Mouse (Mus musculus): ENCODE measurements at regions not wholly inside any gene's neighbourhood (a gene's known extent, or its start where the extent isn't known, plus 50 kb on each side); places are given as distances from the start of the nearest gene placed in this dataset.

DNA sequence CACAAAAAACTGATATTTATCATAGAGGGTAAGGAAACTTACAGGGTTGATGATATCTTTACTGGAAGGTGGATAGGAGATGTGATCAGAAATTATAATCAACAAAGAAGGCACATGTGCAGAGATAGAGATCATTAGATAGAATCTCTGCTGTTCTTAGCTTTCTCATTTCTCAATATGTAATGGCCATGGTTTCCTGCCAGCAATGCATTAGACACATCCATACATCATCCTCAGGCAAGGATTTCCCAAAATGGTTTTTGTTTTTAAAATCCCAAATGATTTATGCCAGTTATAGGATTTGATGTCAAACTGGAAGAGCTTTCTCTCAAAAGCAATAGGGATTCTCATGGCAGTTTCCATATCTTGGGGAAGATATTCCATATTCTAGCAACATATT is 52.0 kb upstream of the C030005K15Rik start:
- no peak overlapping the region for H3K4me2 ChIP-seq
- H3K4me1 ChIP-seq (replicated peaks): no peaks in the 10 kb centered on the region
- no peaks in the 10 kb centered on the region for H3K36me3 ChIP-seq
- H3K9ac ChIP-seq (replicated peaks): no peak overlapping the region
- no peaks in the 10 kb centered on the region for H3K9me3 ChIP-seq
- ATAC-seq (ENCODE audit: insufficient number of reproducible peaks, insufficient read depth, low FRiP score, low TSS enrichment, low read depth): no peak
- no peaks in the 10 kb centered on the region for H3K27me3 ChIP-seq
- no peak overlapping the region for H3K27ac ChIP-seq
- H3K4me3 ChIP-seq (replicated peaks): no peak overlapping the region

DNA sequence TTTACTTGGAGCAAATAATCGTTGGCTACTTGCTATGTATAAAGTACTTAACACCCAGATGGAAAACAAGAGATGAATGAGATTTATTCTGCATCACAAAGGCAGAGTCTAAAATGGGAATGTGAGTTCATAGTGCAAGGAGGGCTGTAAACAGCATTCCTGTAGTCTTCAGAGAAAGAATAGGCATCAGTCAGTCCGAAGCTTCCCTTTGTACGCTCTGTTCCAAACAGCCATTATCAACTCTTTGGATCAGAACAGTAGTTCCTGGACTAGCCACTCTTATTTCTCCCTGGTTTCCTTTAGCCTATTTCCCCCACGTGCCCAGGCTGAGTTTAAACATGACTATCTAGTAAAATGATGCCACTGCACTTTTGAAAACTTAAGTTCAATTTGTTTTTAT is 52.8 kb upstream of the C030005K15Rik start:
- no peaks in the 10 kb centered on the region for H3K9me3 ChIP-seq
- no peak for ATAC-seq (ENCODE audit: insufficient number of reproducible peaks, insufficient read depth, low FRiP score, low TSS enrichment, low read depth)
- no peak overlapping the region for H3K4me3 ChIP-seq (replicated peaks)
- no peaks in the 10 kb centered on the region for H3K27me3 ChIP-seq
- H3K36me3 ChIP-seq: no peaks in the 10 kb centered on the region
- 73% methylated on average over 4 of the region's 4 CpGs for WGBS
- H3K27ac ChIP-seq: no peak overlapping the region
- no peak overlapping the region for H3K4me2 ChIP-seq
- H3K4me1 ChIP-seq (replicated peaks): no peaks in the 10 kb centered on the region
- no peak overlapping the region for H3K9ac ChIP-seq (replicated peaks)

DNA sequence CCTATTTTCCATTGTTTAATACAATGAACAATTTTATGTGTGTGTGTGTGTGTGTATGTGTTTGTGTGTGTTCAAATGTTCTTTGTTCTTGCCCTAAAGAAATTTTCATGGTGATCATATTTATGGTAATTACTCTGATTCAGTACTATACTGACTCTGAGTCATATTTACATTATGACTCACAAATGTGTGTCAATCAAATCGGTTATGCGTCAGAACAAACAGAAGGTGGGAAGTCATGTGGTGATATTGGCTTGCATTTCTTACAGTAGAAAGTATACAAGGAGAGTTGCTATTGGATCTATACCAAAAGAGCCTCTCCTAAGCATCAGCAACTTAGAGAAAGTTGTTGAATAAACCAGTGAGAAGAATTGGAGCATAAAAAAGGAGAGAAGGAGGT is 67.2 kb upstream of the C030005K15Rik start:
- Histone ChIP-seq H3K27me3 (no peaks in the 10 kb centered on the region), H3K4me2 (no peak overlapping the region), H3K9me3 (no peaks in the 10 kb centered on the region), H3K36me3 (no peaks in the 10 kb centered on the region), H3K4me3 (replicated peaks) (no peak overlapping the region), H3K4me1 (replicated peaks) (no peaks in the 10 kb centered on the region), H3K9ac (replicated peaks) (no peak overlapping the region), H3K27ac (no peak overlapping the region)
- ATAC-seq (ENCODE audit: insufficient number of reproducible peaks, insufficient read depth, low FRiP score, low TSS enrichment, low read depth): no peak
- 95% methylated on average over 2 of the region's 2 CpGs for whole genome bisulfite sequencing

DNA sequence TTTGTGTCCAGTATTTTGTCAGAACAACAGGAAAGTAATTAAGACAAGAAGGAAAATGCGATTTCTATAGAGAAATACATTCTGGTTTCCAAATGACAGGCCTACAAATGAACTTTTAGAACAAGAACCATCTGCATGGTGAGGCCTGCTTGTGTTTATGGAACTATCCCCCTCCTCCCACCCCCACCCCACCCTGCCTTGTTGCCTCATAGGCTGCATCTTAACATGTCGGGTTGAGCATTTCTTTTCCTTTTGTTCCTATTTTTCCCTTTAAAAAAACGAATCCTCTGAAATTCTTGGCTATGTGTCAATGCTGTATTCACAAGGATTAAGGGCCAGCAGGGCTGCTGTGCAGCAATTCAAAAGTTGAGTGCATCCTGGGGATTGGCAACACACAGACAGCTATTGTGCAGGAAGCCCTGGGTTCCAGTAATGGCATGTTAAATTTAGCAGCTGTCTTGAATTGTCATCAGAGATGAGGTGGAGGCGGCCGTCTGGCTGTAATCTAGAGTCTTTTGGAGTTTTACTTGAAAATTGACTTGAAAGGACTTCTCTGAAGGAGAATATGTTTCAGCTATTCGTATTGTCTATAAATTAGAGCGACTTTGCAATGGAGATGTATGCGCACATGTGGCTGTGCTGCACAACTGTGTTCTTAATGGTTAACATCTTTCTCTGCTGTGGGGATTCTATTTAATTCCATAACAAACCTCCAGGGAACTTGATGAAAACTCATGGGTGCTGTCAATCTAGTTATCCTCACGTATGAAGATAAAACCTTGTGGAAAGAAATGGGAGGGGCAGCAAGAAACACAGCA is 75.1 kb upstream of the C030005K15Rik start:
- Histone ChIP-seq H3K27me3 (no peaks in the 10 kb centered on the region), H3K9ac (replicated peaks) (no peak overlapping the region), H3K4me2 (no peak overlapping the region), H3K4me3 (replicated peaks) (no peak overlapping the region), H3K36me3 (no peaks in the 10 kb centered on the region), H3K4me1 (replicated peaks) (0 out of 2 replicates have a peak, but pooled peaks cover 3% of the 10 kb centered on the region), H3K27ac (no peak overlapping the region), H3K9me3 (no peaks in the 10 kb centered on the region)
- no peak for ATAC-seq (ENCODE audit: insufficient number of reproducible peaks, insufficient read depth, low FRiP score, low TSS enrichment, low read depth)
- 62% methylated on average over 9 of the region's 9 CpGs for WGBS

DNA sequence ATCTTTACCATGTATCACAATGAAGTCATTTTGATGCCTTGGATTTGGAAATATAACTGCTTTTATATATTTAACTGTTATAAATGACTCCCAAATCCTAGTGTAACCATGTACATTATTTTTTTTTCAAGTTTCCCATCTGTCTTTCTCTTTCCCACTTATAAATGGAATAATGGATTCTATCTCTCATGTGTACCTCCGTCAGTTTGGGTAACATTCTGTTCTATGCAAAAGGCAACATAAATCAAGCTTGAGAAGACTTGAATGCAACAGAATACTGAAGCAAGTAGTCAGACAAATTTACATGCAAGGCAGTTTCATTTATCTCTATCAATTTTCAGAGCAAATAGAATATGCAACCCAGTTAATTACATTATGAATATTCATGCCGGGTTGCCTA is 81.4 kb upstream of the C030005K15Rik start:
- Histone ChIP-seq H3K4me2 (no peak overlapping the region), H3K9ac (replicated peaks) (no peak overlapping the region), H3K4me1 (replicated peaks) (no peaks in the 10 kb centered on the region), H3K9me3 (no peaks in the 10 kb centered on the region), H3K36me3 (no peaks in the 10 kb centered on the region), H3K27me3 (no peaks in the 10 kb centered on the region), H3K27ac (no peak overlapping the region), H3K4me3 (replicated peaks) (no peak overlapping the region)
- ATAC-seq (ENCODE audit: insufficient number of reproducible peaks, insufficient read depth, low FRiP score, low TSS enrichment, low read depth): no peak
- WGBS: 93% methylated on average over 2 of the region's 2 CpGs

DNA sequence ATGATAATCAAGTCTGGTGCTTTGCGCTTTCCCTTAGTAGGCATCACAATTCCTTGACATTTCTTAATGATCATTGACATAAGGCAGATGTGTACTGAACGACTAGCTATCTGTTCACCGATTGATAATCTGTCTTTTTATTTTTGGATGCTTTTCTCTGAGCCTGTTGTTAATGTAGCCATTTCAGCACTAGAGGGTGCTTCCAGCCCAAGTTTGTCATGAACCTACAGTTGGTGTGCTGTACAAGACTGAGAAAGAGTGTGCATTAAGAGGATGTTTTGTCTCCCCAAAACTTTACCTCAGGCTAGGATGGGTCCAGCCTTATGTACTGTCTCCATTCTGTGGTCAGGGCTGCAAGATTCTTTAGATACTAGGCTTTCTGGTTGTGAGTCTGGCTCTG is 116.0 kb upstream of the C030005K15Rik start:
- no peaks in the 10 kb centered on the region for H3K4me1 ChIP-seq (replicated peaks)
- H3K36me3 ChIP-seq: no peaks in the 10 kb centered on the region
- no peaks in the 10 kb centered on the region for H3K9me3 ChIP-seq
- H3K27me3 ChIP-seq: no peaks in the 10 kb centered on the region
- H3K27ac ChIP-seq: no peak overlapping the region
- no peak overlapping the region for H3K9ac ChIP-seq (replicated peaks)
- no peak overlapping the region for H3K4me2 ChIP-seq
- ATAC-seq (ENCODE audit: insufficient number of reproducible peaks, insufficient read depth, low FRiP score, low TSS enrichment, low read depth): no peak
- no peak overlapping the region for H3K4me3 ChIP-seq (replicated peaks)
- 90% methylated on average over 3 of the region's 3 CpGs for WGBS

DNA sequence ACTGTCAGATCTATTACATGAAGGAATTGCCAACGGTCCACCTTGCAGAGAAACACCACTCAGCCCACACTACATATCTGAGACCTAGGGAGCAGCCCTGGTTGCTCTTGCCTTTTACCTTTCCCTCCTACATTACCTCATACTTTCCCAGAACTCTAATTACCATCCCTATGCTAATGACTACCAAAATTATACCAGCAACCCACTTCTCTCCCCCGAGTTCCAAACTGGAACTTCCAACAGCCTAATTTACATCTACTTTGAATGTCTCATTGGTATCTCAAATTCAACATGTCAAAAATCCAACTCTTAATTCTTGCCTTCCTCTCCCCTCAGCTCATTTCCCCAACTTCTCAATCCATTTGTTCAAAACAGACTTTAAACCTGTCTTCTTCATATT is 124.9 kb upstream of the C030005K15Rik start:
- no peak overlapping the region for H3K9ac ChIP-seq (replicated peaks)
- H3K27me3 ChIP-seq: no peaks in the 10 kb centered on the region
- WGBS: 82% methylated on average over 2 of the region's 2 CpGs
- H3K36me3 ChIP-seq: no peaks in the 10 kb centered on the region
- H3K27ac ChIP-seq: no peak overlapping the region
- H3K4me2 ChIP-seq: no peak overlapping the region
- no peaks in the 10 kb centered on the region for H3K9me3 ChIP-seq
- H3K4me1 ChIP-seq (replicated peaks): no peaks in the 10 kb centered on the region
- no peak for ATAC-seq (ENCODE audit: insufficient number of reproducible peaks, insufficient read depth, low FRiP score, low TSS enrichment, low read depth)
- H3K4me3 ChIP-seq (replicated peaks): no peak overlapping the region

DNA sequence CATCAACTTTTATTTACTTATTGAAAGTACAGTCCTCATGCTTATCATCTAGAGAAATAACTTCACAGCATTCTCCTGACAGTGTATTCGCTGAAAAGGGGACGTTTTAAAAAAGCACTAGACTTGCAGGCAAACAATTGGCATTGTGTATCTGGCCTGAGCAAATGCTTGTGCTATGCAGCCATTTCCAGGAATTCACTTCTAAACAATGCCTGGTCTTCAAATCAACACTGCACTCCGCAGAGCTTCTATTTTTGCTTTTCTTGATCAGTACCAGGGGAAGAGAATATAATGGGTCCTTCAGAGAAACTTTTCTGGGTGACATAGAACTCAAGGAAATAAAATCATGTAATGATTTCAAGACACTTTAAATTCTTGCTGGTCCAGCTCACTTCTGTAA is 150.5 kb upstream of the C030005K15Rik start:
- Histone ChIP-seq H3K27ac (no peak overlapping the region), H3K4me2 (no peak overlapping the region), H3K27me3 (no peaks in the 10 kb centered on the region), H3K4me3 (replicated peaks) (no peak overlapping the region), H3K4me1 (replicated peaks) (no peaks in the 10 kb centered on the region), H3K36me3 (no peaks in the 10 kb centered on the region), H3K9ac (replicated peaks) (no peak overlapping the region), H3K9me3 (no peaks in the 10 kb centered on the region)
- no peak for ATAC-seq (ENCODE audit: insufficient number of reproducible peaks, insufficient read depth, low FRiP score, low TSS enrichment, low read depth)
- WGBS: 76% methylated on average over 3 of the region's 3 CpGs

DNA sequence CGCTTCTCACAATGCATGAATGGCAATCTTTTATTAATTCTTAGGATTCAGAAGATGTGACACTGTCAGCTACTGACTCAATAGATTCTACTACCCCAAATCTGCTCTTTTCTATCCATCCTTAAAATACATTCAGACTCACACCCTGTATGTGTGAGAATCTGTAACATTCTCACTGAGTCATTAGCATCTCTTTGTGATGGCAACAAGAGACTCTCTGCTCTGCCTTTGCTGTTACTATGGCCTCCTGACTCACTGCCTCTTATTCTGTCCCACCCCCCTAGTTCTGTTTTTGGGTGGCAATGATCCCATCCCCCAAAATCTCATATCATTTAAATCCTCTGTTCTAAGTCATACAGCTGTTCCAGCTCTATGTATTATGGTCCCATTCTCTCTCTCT is 159.5 kb upstream of the C030005K15Rik start:
- H3K36me3 ChIP-seq: no peaks in the 10 kb centered on the region
- H3K27ac ChIP-seq: no peak overlapping the region
- H3K4me2 ChIP-seq: no peak overlapping the region
- H3K9me3 ChIP-seq: no peaks in the 10 kb centered on the region
- H3K4me1 ChIP-seq (replicated peaks): no peaks in the 10 kb centered on the region
- H3K9ac ChIP-seq (replicated peaks): no peak overlapping the region
- H3K4me3 ChIP-seq (replicated peaks): no peak overlapping the region
- no peaks in the 10 kb centered on the region for H3K27me3 ChIP-seq
- ATAC-seq (ENCODE audit: insufficient number of reproducible peaks, insufficient read depth, low FRiP score, low TSS enrichment, low read depth): no peak
- WGBS: 86% methylated on average over 1 of the region's 1 CpGs

DNA sequence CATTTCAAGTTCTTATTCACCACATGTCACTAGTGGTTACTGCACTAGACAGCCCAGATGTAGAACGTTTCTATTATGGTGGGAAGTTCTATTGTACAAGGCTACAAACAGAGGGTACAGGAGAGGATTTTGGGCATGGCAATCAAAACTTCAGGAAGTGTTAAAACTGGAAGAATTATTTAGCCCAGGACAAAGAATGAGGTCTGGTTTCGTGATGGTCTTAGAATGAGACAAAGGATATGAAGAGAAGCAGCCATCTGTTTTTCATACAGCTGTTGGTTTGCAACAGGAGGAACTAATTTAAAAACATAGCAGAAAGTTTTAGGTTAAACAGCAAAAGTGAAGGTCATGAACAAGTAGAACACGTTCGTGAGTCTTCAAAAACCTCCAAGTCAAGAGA is 179.2 kb upstream of the C030005K15Rik start:
- 12% methylated on average over 4 of the region's 4 CpGs for WGBS
- H3K27me3 ChIP-seq: no peaks in the 10 kb centered on the region
- H3K36me3 ChIP-seq: no peaks in the 10 kb centered on the region
- H3K9me3 ChIP-seq: no peaks in the 10 kb centered on the region
- H3K27ac ChIP-seq: no peak overlapping the region
- H3K4me1 ChIP-seq (replicated peaks): no peaks in the 10 kb centered on the region
- H3K4me2 ChIP-seq: no peak overlapping the region
- ATAC-seq (ENCODE audit: insufficient number of reproducible peaks, insufficient read depth, low FRiP score, low TSS enrichment, low read depth): no peak
- H3K9ac ChIP-seq (replicated peaks): no peak overlapping the region
- no peak overlapping the region for H3K4me3 ChIP-seq (replicated peaks)

DNA sequence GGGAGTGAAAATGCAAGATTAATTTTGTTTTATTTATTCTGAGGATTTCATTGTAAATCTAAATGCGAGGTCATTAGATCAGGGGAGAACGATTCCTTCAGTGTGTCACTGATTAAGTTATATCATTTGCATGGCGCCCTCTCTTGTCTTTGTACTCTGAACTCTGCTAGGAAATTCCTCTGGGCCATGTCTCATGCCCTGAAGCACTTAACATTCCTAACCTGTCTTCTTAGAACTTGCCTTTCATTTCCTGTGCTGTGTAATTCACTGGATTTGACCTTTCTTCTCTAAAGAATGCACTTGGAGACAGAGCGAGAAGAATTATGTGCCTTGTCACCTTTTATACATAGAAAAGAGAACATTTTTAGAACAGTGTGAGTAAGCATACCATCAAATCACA is 199.0 kb upstream of the C030005K15Rik start:
- Histone ChIP-seq H3K36me3 (no peaks in the 10 kb centered on the region), H3K27me3 (no peaks in the 10 kb centered on the region), H3K4me3 (replicated peaks) (no peak overlapping the region), H3K4me2 (no peak overlapping the region), H3K9ac (replicated peaks) (no peak overlapping the region), H3K4me1 (replicated peaks) (no peaks in the 10 kb centered on the region), H3K9me3 (no peaks in the 10 kb centered on the region), H3K27ac (no peak overlapping the region)
- ATAC-seq (ENCODE audit: insufficient number of reproducible peaks, insufficient read depth, low FRiP score, low TSS enrichment, low read depth): no peak
- WGBS: 39% methylated on average over 4 of the region's 4 CpGs

DNA sequence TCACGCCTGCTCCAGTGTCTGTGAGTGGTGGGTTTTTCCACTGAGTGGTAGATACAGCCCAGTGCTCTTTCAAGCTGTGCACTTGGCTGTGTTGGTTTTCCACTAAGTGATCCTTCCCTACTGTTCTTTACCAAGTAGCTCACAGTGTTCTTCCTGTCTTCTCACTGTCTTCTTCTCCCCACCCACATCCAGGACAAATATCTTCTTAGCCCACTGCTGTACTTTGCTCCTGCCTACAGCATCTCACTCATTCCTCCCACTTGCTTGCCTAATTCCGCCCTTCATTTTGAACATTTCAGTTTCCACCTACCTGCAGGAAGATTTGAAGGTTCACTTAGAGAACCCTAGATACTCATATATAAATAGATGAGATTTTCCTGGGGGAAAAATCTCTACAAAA is 213.8 kb upstream of the C030005K15Rik start:
- no peak for ATAC-seq (ENCODE audit: insufficient number of reproducible peaks, insufficient read depth, low FRiP score, low TSS enrichment, low read depth)
- H3K4me2 ChIP-seq: no peak overlapping the region
- no peak overlapping the region for H3K9ac ChIP-seq (replicated peaks)
- no peak overlapping the region for H3K4me3 ChIP-seq (replicated peaks)
- no peak overlapping the region for H3K27ac ChIP-seq
- H3K36me3 ChIP-seq: no peaks in the 10 kb centered on the region
- H3K4me1 ChIP-seq (replicated peaks): no peaks in the 10 kb centered on the region
- no peaks in the 10 kb centered on the region for H3K27me3 ChIP-seq
- whole genome bisulfite sequencing: 95% methylated on average over 2 of the region's 2 CpGs
- no peaks in the 10 kb centered on the region for H3K9me3 ChIP-seq

Data from limb, embryonic 12.5 days (tissue).